Mouse (Mus musculus) kidney, adult 2 months (tissue): ENCODE measurements around the gene Tmem106a.

ENCODE experiments used
- CTCF ChIP-seq: fragments of 200-500 bp; conservative IDR thresholded peaks from 2 replicates; pipeline ENCODE4 v1.5.1; 2011; ENCODE audit warnings: low read depth, mild to moderate bottlenecking, control low read depth, low read length, moderate library complexity, mixed read lengths; ENCODE audit not compliant: insufficient read depth, insufficient read length
- POLR2A ChIP-seq: fragments of 200-500 bp; IDR thresholded peaks from one replicate; pipeline ENCODE4 v1.6.1; 2011; ENCODE audit warnings: low read depth, low read length, control low read depth

GRCm38 (mm10) chr11:101583205-101583604 is 1.2 kb downstream of the Tmem106a start:
- no peak for TF ChIP-seq CTCF
- no peak for TF ChIP-seq POLR2A
